Mouse (Mus musculus): ENCODE results near the gene Zfp551. TPM values are rescaled to one million over a fixed set of nuclear protein-coding genes. Genes with fewer than 3 reads are reported as not detected.
A peak's percentile ranks its signal among the peaks of the same experiment; 100 is the strongest.

Gene Zfp551
- 1 to 10 TPM; 7.8 to 8.5 TPM for total RNA-seq (2021)
- long read RNA-seq, partial matches to known transcripts, result 0 of 2 reads
- long read RNA-seq, other reads (novel, unspliced or antisense), result 1 of 2 reads

GRCm38 (mm10) chr7:12422245-12422849 is at the start of gene Zfp551:
Gene Zfp551, minus strand, starts transcription at chr7:12422751.
- DNase-seq (ENCODE audit: low spot score in 2 of 2), result peak; percentile 42 to 66

DNA sequence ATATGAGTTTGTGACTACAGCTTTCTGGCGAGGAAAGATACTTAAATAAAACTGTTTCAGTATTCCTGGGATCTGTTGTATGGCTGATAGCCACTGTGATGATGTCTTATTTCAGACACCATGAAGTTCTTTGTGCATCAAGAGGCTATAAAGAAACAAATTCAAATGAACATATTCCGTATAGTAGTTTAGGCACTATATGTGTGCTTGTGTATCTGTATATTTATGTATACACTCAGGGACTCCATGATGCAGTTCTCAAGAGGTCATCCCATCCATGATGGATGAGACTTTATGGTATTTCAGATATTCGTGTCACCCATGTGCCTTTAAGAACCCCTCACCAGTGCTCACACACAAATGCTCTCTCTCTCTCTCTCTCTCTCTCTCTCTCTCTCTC is 304 bp upstream of the Zfp551 start:
- no peak for DNase-seq (ENCODE audit: low spot score in 2 of 2)

DNA sequence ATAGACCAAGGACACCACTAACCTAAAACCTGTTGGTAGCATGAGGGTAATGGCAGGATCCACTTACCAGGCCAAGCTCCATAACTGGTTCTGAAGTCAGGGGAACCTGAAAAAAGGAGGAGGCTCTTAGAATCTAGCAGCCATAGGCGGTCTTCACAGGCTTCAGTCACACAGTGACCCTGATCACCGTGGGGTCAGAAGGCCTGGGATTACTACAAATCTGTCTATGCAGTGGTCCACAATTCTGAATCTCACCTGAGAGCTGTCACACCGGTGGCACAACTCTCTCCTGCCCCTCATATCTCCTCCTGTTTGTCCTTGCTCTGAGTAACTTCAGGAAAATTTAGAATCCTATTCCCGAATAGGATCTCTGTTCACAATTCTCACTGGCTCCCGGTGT is 810 bp downstream of the Zfp551 start:
- DNase-seq (ENCODE audit: low spot score in 2 of 2), result peak in 1 of 2 experiments; percentile 6

GRCm38 (mm10) chr7:12369173-12369572 is 53.4 kb downstream of the Zfp551 start, which contains the start of gene Vmn1r84:
Gene Vmn1r84, minus strand, starts transcription at chr7:12369273.
- DNase-seq (ENCODE audit: low spot score in 2 of 2), result no peak

Other genes with a start within 250 kb of the Zfp551 start
- not detected for gene Vmn1r80, start 233.5 kb downstream of the Zfp551 start, total RNA-seq (2021)
- gene Vmn1r81, start 154.5 kb downstream of the Zfp551 start, total RNA-seq (2021), result under 1 TPM; 0.02 to 0.04 TPM
- gene Vmn1r82, start 122.3 kb downstream of the Zfp551 start, total RNA-seq (2021), result not detected
- not detected for gene Vmn1r83, start 93.3 kb downstream of the Zfp551 start, total RNA-seq (2021)
- gene Vmn1r84, start 53.5 kb downstream of the Zfp551 start, total RNA-seq (2021), result not detected
- gene Zfp606, start 55.5 kb upstream of the Zfp551 start, total RNA-seq (2021), result 10 to 100 TPM; 16.2 to 17.7 TPM
- gene 2900092C05Rik, start 89.8 kb upstream of the Zfp551 start, total RNA-seq (2021), result not detected
- gene Vmn2r53, start 186.0 kb upstream of the Zfp551 start, total RNA-seq (2021), result under 1 TPM; 0.02 to 0.05 TPM
- not detected for gene Vmn2r54, start 217.6 kb upstream of the Zfp551 start, total RNA-seq (2021)